Mouse (Mus musculus): ENCODE measurements around the gene Tnni2. TPM values are rescaled to one million over a fixed set of nuclear protein-coding genes. Genes with fewer than 3 reads are reported as not detected.

Gene Tnni2
- polyA plus RNA-seq (2012; rRNA removed) = 3.1 and 223 TPM in 2 replicates

DNA sequence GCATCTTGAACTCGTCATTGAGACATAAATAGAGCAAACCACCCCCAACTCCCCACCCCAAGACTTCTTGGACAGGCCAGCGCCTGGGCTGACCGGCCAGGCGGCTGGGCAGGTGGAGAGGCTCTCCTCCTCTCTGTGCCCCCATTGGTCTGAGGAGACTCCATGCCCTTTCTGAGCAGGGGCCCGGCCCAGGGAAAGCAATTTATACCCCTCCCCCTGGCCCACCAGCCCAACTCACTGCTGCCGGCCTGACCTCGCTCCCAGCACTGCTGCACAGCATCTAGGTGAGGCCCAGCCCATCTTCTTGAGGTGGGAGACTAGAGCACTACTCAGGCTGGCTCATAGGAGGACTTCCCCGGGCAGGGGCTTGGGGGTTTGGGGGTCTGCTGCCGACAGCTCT, at the start of gene Tnni2:
TSS of gene Tnni2 (plus strand) at position 224 of the 400 bp plus-strand sequence.
- Histone ChIP-seq H3K4me1 (ENCODE audit: control insufficient read depth, insufficient read depth, low read length) (no peaks in the 10 kb centered on the region), H3K4me3 (replicated peaks; ENCODE audit: extremely low read depth, low read depth, low read length) (no peak within 1 kb of the TSS)
- DNase-seq = no peak
- TF ChIP-seq POLR2A (IDR thresholded peaks at IDR 0.05; ENCODE audit: borderline replicate concordance, extremely low read depth, low read depth, low read length) (no peak), CTCF (IDR thresholded peaks at IDR 0.05; ENCODE audit: insufficient read depth, low read length) (no peak)
- 80% methylated on average over 9 of the region's 9 CpGs for WGBS

DNA sequence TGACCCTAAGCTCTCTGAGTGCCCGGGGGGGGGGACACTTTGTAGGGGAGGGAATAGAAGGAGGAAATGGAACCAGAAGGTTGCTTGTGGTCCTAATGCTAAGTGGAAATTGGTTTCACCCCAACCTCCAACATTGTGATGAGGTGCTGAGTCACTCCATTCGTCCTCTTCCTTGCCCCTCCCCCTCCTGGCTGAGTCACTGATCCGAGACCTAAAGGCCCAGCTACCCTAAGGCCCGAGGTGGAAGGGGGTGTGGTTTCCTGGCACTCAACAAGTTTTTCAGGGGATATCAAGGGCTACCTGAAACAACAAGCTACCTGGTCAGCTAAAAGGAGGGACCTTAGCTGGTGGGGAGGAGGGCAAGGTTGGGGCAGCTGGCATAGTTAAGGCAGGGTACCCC, 48.4 kb upstream of the Tnni2 start:
- Histone ChIP-seq H3K4me1 (ENCODE audit: control insufficient read depth, insufficient read depth, low read length) (peaks cover 9% of the 10 kb centered on the region), H3K4me3 (replicated peaks; ENCODE audit: extremely low read depth, low read depth, low read length) (no peak overlapping the region)
- DNase-seq = no peak
- TF ChIP-seq CTCF (IDR thresholded peaks at IDR 0.05; ENCODE audit: insufficient read depth, low read length) (no peak), POLR2A (IDR thresholded peaks at IDR 0.05; ENCODE audit: borderline replicate concordance, extremely low read depth, low read depth, low read length) (no peak)
- 11% methylated on average over 4 of the region's 4 CpGs for whole genome bisulfite sequencing

DNA sequence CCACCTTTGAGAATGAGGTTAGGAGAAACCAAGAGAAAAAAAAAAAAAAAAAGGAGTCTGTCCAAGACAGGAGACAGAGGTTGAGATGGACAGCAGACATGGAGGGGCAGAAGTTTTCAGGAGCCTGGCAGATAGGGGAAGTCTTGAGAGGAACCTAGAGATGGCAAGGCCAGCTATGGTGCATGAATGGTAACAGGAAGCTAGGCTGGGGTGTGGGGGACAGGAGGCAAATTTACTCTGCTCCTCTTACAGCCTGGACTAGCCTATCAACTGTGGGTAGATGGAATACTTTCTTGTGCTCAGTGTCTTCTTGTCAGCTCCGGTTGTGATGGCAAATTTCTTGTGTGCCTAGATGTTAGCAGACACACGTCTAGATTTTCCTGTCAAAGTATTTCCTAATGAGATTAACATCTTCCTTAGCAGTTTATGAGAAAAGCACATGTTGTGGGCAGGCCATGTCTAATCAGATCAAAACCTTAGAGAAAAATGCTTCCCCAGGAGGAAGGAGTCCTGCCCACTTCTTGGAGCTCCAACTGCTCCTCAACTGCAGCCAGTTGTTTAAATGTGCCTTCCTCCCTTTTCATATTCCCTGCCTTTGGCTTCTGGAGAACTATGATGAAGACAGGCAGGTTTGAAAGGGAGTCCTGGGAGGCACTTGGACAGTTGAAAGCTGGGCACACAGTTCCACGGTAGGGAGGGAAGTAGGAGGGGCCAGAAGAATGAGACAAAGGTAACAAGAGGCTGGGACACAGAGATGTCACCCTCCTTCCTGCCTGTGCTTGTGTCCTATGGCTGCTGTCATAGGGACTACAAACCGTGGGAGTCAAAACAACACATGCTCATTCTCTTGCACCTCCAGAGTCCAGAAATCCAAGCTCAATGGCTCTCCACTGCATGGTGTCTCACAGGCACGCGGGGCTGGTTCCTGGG, 47.1 kb upstream of the Tnni2 start:
- TF ChIP-seq POLR2A (IDR thresholded peaks at IDR 0.05; ENCODE audit: borderline replicate concordance, extremely low read depth, low read depth, low read length) = no peak
- no peak for TF ChIP-seq CTCF (IDR thresholded peaks at IDR 0.05; ENCODE audit: insufficient read depth, low read length)
- 47% methylated on average over 6 of the region's 6 CpGs for WGBS
- Histone ChIP-seq H3K4me3 (replicated peaks; ENCODE audit: extremely low read depth, low read depth, low read length) (no peak overlapping the region), H3K4me1 (ENCODE audit: control insufficient read depth, insufficient read depth, low read length) (peaks cover 9% of the 10 kb centered on the region)
- no peak for DNase-seq

DNA sequence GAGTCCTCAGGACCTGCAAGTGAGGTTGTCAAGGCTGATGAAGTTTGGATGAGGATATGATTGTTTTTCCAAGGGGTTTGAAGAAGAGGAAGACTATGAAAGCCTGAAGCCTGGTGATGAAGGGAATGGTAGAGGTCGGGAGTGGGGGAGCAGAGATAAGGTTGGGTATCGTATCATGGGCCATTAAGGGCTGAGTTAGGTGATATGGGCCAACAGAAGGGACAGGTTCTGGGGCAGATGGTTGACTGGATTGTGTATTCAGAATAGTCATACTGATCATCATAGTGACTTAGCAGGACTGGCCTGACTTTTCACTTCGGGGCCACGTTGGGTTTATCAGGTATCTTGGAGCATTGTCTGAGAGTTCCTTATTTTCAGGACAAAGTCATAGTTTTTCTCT, 46.1 kb upstream of the Tnni2 start:
- 87% methylated on average over 4 of the region's 4 CpGs for WGBS
- Histone ChIP-seq H3K4me1 (ENCODE audit: control insufficient read depth, insufficient read depth, low read length) (peaks cover 9% of the 10 kb centered on the region), H3K4me3 (replicated peaks; ENCODE audit: extremely low read depth, low read depth, low read length) (no peak overlapping the region)
- no peak for DNase-seq
- TF ChIP-seq CTCF (IDR thresholded peaks at IDR 0.05; ENCODE audit: insufficient read depth, low read length) (no peak), POLR2A (IDR thresholded peaks at IDR 0.05; ENCODE audit: borderline replicate concordance, extremely low read depth, low read depth, low read length) (no peak)

DNA sequence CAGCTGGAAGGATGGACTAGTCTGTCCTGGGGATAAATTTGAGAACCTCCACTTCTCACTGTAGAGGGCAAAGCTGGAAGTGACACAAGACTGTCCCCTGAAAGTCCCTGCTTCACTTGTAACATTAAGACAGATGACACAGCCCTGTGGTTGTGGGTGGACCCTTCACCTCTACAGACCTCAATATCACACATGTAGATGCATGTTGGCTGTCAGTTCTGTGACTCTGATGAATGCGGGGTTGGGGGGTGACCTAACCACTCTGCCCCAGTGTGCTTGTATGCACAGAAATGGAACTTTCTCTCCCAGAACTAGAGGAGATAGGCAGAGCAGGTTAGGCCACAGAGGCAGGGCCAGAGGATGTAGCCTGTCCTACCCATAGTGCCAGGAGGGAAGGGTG, 45.0 kb upstream of the Tnni2 start:
- 93% methylated on average over 1 of the region's 1 CpGs for WGBS
- H3K4me3 ChIP-seq (replicated peaks; ENCODE audit: extremely low read depth, low read depth, low read length) = no peak overlapping the region
- peaks cover 11% of the 10 kb centered on the region for H3K4me1 ChIP-seq (ENCODE audit: control insufficient read depth, insufficient read depth, low read length)
- TF ChIP-seq POLR2A (IDR thresholded peaks at IDR 0.05; ENCODE audit: borderline replicate concordance, extremely low read depth, low read depth, low read length) = no peak
- TF ChIP-seq CTCF (IDR thresholded peaks at IDR 0.05; ENCODE audit: insufficient read depth, low read length) = no peak
- DNase-seq = no peak

DNA sequence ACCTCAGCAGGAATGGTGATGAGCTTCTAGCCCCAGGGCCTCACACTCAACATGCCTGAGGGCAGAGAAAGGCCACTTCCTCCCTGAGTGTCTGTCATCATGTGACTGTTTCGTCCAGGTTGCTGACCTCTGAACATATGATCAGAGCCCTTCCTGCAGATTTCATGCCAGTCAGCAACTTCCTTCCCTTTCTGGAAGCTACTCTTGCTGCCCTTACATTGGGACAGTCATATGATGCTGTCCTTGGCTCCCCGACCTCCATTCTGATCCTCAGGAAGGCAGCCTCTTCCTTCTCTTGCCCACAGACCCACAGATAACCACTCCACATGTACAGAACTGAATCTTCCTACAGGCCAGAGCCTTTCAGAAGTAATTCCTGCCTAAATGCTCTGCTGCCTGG, 43.6 kb upstream of the Tnni2 start:
- DNase-seq = no peak
- Histone ChIP-seq H3K4me1 (ENCODE audit: control insufficient read depth, insufficient read depth, low read length) (peaks cover 11% of the 10 kb centered on the region), H3K4me3 (replicated peaks; ENCODE audit: extremely low read depth, low read depth, low read length) (no peak overlapping the region)
- TF ChIP-seq CTCF (IDR thresholded peaks at IDR 0.05; ENCODE audit: insufficient read depth, low read length) (no peak), POLR2A (IDR thresholded peaks at IDR 0.05; ENCODE audit: borderline replicate concordance, extremely low read depth, low read depth, low read length) (no peak)
- 28% methylated on average over 2 of the region's 2 CpGs for WGBS

DNA sequence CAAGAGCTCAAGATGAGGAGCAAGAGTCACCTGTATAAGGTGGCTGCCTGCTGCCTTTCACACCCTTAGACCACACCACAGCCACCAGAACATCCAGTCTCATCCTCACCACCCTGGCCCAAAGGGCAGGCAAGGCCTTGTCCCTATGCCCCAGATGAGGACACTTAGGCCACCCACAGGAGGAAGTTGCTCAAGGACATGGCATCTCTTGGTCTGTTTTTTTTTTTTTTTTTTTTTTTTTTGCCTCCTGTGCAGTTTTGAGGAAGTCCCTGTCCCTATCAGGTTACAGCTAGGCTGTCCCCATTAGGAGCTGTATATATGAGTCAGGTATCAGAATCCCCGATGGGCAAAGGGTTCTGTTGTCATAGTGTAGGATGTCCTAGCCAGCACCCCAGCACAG, 42.4 kb upstream of the Tnni2 start:
- H3K4me1 ChIP-seq (ENCODE audit: control insufficient read depth, insufficient read depth, low read length) = peaks cover 7% of the 10 kb centered on the region
- no peak overlapping the region for H3K4me3 ChIP-seq (replicated peaks; ENCODE audit: extremely low read depth, low read depth, low read length)
- WGBS = 43% methylated on average over 1 of the region's 1 CpGs
- DNase-seq = no peak
- TF ChIP-seq CTCF (IDR thresholded peaks at IDR 0.05; ENCODE audit: insufficient read depth, low read length) (no peak), POLR2A (IDR thresholded peaks at IDR 0.05; ENCODE audit: borderline replicate concordance, extremely low read depth, low read depth, low read length) (no peak)

DNA sequence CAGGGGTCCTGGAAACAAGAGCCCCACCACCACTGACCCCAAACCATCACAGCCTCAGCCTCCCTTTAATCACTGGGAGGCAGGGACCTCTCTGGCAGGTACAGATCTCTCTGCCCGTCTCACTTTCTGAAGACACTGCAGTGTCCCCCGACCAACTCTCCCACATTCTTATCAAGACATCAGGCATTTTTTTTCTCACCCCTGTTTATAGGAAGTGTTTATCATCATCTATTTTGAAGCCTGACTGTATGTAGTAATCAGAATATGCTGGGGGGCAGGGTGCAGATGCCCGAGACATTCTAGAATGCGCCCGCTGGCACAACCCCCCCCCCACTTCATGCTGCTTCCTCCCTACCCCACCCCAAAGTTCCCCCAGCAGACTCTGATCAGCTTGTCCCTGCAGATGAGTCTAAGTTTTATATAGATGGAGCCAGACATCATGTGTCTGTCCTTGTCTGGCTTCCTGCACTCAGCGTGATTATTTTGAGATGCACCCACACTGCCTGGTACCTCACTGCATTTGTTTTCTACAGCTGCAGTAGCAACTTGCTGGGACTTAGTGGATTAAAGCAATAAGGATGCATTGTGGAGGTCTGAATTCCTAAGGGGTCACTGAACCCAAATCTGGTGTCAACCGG, 41.4 kb upstream of the Tnni2 start:
- 57% methylated on average over 7 of the region's 7 CpGs for WGBS
- TF ChIP-seq POLR2A (IDR thresholded peaks at IDR 0.05; ENCODE audit: borderline replicate concordance, extremely low read depth, low read depth, low read length) (no peak), CTCF (IDR thresholded peaks at IDR 0.05; ENCODE audit: insufficient read depth, low read length) (no peak)

DNA sequence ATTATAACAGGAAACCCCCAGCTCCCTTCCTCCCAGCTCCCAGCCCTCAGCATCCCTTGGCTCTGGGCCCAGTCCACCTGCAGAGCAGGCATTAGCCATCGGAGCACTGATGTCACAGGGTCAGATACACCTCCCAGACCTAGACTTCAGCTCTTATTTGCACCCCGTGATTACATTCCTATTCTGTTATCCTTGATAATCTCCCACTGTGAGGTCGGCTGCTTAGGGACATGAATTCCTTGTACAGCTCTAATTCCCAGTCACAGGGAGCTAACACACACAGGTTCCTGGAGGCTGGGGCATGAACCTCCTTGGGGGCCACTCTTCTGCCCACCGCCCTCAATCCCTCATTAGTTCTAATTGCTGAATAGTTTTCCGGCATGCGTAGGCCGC, 40.9 kb upstream of the Tnni2 start:
- no peak for DNase-seq
- no peak overlapping the region for H3K4me3 ChIP-seq (replicated peaks; ENCODE audit: extremely low read depth, low read depth, low read length)
- H3K4me1 ChIP-seq (ENCODE audit: control insufficient read depth, insufficient read depth, low read length) = peaks cover 2% of the 10 kb centered on the region; the same call in 1 of the 2 replicates
- TF ChIP-seq POLR2A (IDR thresholded peaks at IDR 0.05; ENCODE audit: borderline replicate concordance, extremely low read depth, low read depth, low read length) (no peak), CTCF (IDR thresholded peaks at IDR 0.05; ENCODE audit: insufficient read depth, low read length) (no peak)
- WGBS = 69% methylated on average over 7 of the region's 7 CpGs

More for the DNA sequence above, 41.4 kb upstream of the Tnni2 start:
- H3K4me1 ChIP-seq (ENCODE audit: control insufficient read depth, insufficient read depth, low read length) = peaks cover 2% of the 10 kb centered on the region; the same call in 1 of the 2 replicates
- H3K4me3 ChIP-seq (replicated peaks; ENCODE audit: extremely low read depth, low read depth, low read length) = no peak overlapping the region
- DNase-seq = no peak

Measured in lung, adult 2 months (tissue).